Mouse (Mus musculus): ENCODE data around the gene Reck.

GRCm38 (mm10) chr4:43972137-43972591 lies 96.8 kb downstream of the Reck start:
- no peak for TF ChIP-seq MAFK (IDR thresholded peaks at IDR 0.05; ENCODE audit: borderline replicate concordance, low read depth, low read length)
- TF ChIP-seq ZC3H11A (IDR thresholded peaks at IDR 0.05; ENCODE audit: low read depth, low read length) = no peak
- TF ChIP-seq ZNF384 (IDR thresholded peaks at IDR 0.05; ENCODE audit: low read depth, low read length) = no peak
- no peak for TF ChIP-seq E2F4 (IDR thresholded peaks at IDR 0.05; ENCODE audit: borderline replicate concordance, low read depth, low read length)
- peak; percentile 69; the same call in 1 of the 2 replicates for TF ChIP-seq MAZ (IDR thresholded peaks at IDR 0.05; ENCODE audit: low read depth, low read length)
- TF ChIP-seq MXI1 (IDR thresholded peaks at IDR 0.05; ENCODE audit: low read depth, low read length) = peak; percentile 32; the same call in 1 of the 2 replicates
- TF ChIP-seq POLR2A (IDR thresholded peaks at IDR 0.05; ENCODE audit: control insufficient read depth in 1 of 2, insufficient read depth in 1 of 2, low read depth in 1 of 2, low read length in 2 of 2, poor library complexity in 1 of 2) = peak; percentile 47 to 78; a peak in 2 of 4 replicates

Data from MEL (cell line).